Mouse (Mus musculus) heart, adult 8-10 months (tissue): ENCODE measurements around the gene Bet1l. TPM values are rescaled to one million over a fixed set of nuclear protein-coding genes. Genes with fewer than 3 reads are reported as not detected.

Source experiments
- DNase-seq: peaks from one replicate; pipeline ENCODE4 v3.0.0; 2022; ENCODE audit warnings: low spot score
- total RNA-seq, 4 experiments: library from RNA; stranded (reverse); gene quantifications; 2 replicates each; pipeline ENCODE4 v1.2.4; 2022

The Bet1l gene
- total RNA-seq, 4 experiments from 2014 or later = 7.9 to 11.8 (median 8.8) TPM

- no peak for DNase-seq
Measured at GRCm38 (mm10) chr7:140858746-140859145, 1.4 kb upstream of the Bet1l start.

- peak; percentile 94 for DNase-seq
Measured at GRCm38 (mm10) chr7:140856785-140857549, 410 bp downstream of the Bet1l start, which contains the start of gene Ric8a. Gene Ric8a (plus strand): TSS chr7:140856957.

- DNase-seq = peak; percentile 93
Measured at GRCm38 (mm10) chr7:140855860-140856784, 1.3 kb downstream of the Bet1l start, which contains the start of gene Gm45785. Gene Gm45785 (minus strand): TSS chr7:140856331.

GRCm38 (mm10) chr7:140855181-140855580 is 2.2 kb downstream of the Bet1l start:
- DNase-seq = no peak

GRCm38 (mm10) chr7:140854483-140854882 is 2.9 kb downstream of the Bet1l start:
- DNase-seq = no peak

GRCm38 (mm10) chr7:140853386-140853785 is 4.0 kb downstream of the Bet1l start:
- DNase-seq = no peak

- DNase-seq = no peak
Measured at GRCm38 (mm10) chr7:140851916-140852315, 5.5 kb downstream of the Bet1l start.

GRCm38 (mm10) chr7:140848591-140848990 is 8.8 kb downstream of the Bet1l start:
- no peak for DNase-seq

GRCm38 (mm10) chr7:140847755-140848580 is 9.4 kb downstream of the Bet1l start, which contains the start of gene Odf3:
Gene Odf3 (plus strand): TSS chr7:140847805.
- no peak for DNase-seq

- DNase-seq = no peak
Measured at GRCm38 (mm10) chr7:140846676-140847075, 10.7 kb downstream of the Bet1l start.

- DNase-seq = no peak
Measured at GRCm38 (mm10) chr7:140845683-140846082, 11.7 kb downstream of the Bet1l start.

- peak; percentile 90 for DNase-seq
Measured at GRCm38 (mm10) chr7:140844905-140845665, 12.3 kb downstream of the Bet1l start, which contains the start of gene Scgb1c1. Gene Scgb1c1 (plus strand): TSS chr7:140845547.

- no peak for DNase-seq
Measured at GRCm38 (mm10) chr7:140843806-140844205, 13.6 kb downstream of the Bet1l start.

GRCm38 (mm10) chr7:140840750-140841735 is 16.3 kb downstream of the Bet1l start:
- DNase-seq = no peak

GRCm38 (mm10) chr7:140839556-140839955 is 17.8 kb downstream of the Bet1l start:
- DNase-seq = no peak

GRCm38 (mm10) chr7:140836243-140837115 is 20.9 kb downstream of the Bet1l start:
- DNase-seq = no peak

- DNase-seq = no peak
Measured at GRCm38 (mm10) chr7:140835758-140836087, 21.7 kb downstream of the Bet1l start.

GRCm38 (mm10) chr7:140834968-140835757 is 22.2 kb downstream of the Bet1l start, which contains the start of gene Urah:
Gene Urah (plus strand): TSS chr7:140835018.
- DNase-seq = no peak
